9 mouse cellular contexts compared by ENCODE assay signal in the genomic region with DNA sequence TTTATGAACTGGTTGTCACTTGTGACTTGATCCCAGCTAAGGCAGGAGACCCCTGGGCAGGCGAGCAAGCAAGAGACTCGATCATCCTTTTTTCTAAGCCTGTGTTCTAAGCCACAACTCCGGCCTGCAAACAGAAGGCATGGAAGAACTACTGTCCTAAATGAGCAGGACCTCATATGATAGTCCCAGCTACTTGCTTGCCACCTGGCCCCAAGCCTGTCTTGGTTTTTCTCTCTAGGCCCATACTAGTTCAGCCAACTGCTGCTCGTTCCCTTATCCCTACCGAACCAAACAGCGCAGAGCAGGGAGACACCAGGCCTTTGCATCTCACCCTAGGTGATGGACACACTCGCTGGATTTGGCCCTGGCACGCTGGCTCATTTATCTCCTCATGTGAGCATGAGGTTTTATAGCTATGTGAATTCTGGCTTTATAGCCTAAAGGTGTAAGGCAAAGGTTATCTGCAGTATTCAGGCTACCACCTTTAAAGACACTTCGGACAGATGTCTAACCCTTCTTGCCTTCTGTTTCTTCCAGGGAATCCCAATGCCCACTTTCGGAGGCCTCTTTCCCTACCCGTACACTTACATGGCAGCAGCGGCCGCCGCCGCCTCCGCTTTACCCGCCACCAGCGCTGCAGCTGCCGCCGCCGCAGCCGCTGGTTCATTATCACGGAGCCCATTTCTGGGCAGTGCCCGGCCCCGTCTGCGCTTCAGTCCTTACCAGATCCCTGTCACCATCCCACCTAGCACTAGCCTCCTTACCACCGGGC. TPM values are rescaled to one million over a fixed set of nuclear protein-coding genes. Genes with fewer than 3 reads are reported as not detected.
A peak's percentile ranks its signal among the peaks of the same experiment; 100 is the strongest.
DNase-seq lines count a peak whose midpoint lies in the region; ATAC-seq lines count a peak whose summit lies in the region.
"Had no signal": no experiment of that assay in that cellular context is flagged by ENCODE, and none has a peak within 500 bp of the region (broad histone marks: within the 10 kb centered on the region; RNA-seq: fewer than 3 reads in every experiment).

No protein-coding gene starts in this region.

- DNase-seq in cerebellum, adult 18-20 months, result no peak
- no peak for DNase-seq in left cerebral cortex, postnatal 10 days (ENCODE audit: extremely low spot score in 1 of 2, low spot score in 2 of 2)
- no peak for DNase-seq in spleen, adult 12 weeks (ENCODE audit: low spot score)

- intact Hi-C loops in left cerebral cortex, postnatal 10 days (cut with DNase I), result loop anchor here (5.0 kb wide), 2 partner anchors 368 to 458 kb away; no protein-coding TSS in a partner anchor

- 4% methylated on average over 27 of the region's 27 CpGs for WGBS in forebrain, embryonic 16.5 days
- WGBS in limb, embryonic 12.5 days, result 5% methylated on average over 27 of the region's 27 CpGs
- WGBS in stomach, embryonic 14.5 days, result 31% methylated on average over 27 of the region's 27 CpGs

- 0 out of 2 replicates have a peak overlapping the region, but pooled peaks have one; percentile 2 for H3K4me2 ChIP-seq in forebrain, embryonic 16.5 days (ENCODE audit: low read length)
- peak overlapping the region; percentile 83 for H3K4me2 ChIP-seq in limb, embryonic 12.5 days
- H3K4me2 ChIP-seq in stomach, embryonic 14.5 days (replicated peaks; ENCODE audit: low read depth, low read length), result peak overlapping the region; percentile 58

- 0 out of 2 replicates have a peak, but pooled peaks cover 3% of the 10 kb centered on the region for H3K9me3 ChIP-seq in megakaryocyte, embryonic 14.5 days
- no peaks in the 10 kb centered on the region for H3K9me3 ChIP-seq in forebrain, embryonic 16.5 days (ENCODE audit: control insufficient read depth, low read length)
- no peaks in the 10 kb centered on the region for H3K9me3 ChIP-seq in limb, embryonic 12.5 days
- H3K9me3 ChIP-seq in stomach, embryonic 14.5 days (ENCODE audit: control insufficient read depth, low read depth, low read length), result no peaks in the 10 kb centered on the region

- H3K4me3 ChIP-seq in megakaryocyte, embryonic 14.5 days (replicated peaks), result peak overlapping the region; percentile 85
- 0 out of 2 replicates have a peak overlapping the region, but pooled peaks have one; percentile 11 for H3K4me3 ChIP-seq in forebrain, embryonic 16.5 days (replicated peaks; ENCODE audit: low read length)
- H3K4me3 ChIP-seq in limb, embryonic 12.5 days (replicated peaks), result peak overlapping the region; percentile 66
- H3K4me3 ChIP-seq in stomach, embryonic 14.5 days (ENCODE audit: low read depth, low read length), result peak overlapping the region; percentile 59

- H3K4me1 ChIP-seq in megakaryocyte, embryonic 14.5 days, result peaks cover 81% of the 10 kb centered on the region
- H3K4me1 ChIP-seq in forebrain, embryonic 16.5 days (replicated peaks; ENCODE audit: control insufficient read depth, insufficient read depth, low read length), result peaks cover 33% of the 10 kb centered on the region
- H3K4me1 ChIP-seq in limb, embryonic 12.5 days (replicated peaks), result peaks cover 56% of the 10 kb centered on the region
- H3K4me1 ChIP-seq in stomach, embryonic 14.5 days (ENCODE audit: control insufficient read depth, insufficient read depth, low read length), result peaks cover 17% of the 10 kb centered on the region

- no peak overlapping the region for H3K9ac ChIP-seq in forebrain, embryonic 16.5 days (replicated peaks; ENCODE audit: low read depth, low read length)
- peak overlapping the region; percentile 90 for H3K9ac ChIP-seq in limb, embryonic 12.5 days (replicated peaks)
- H3K9ac ChIP-seq in stomach, embryonic 14.5 days (replicated peaks; ENCODE audit: low read depth, low read length), result peak overlapping the region; percentile 54; the same call in 1 of the 2 replicates

- H3K36me3 ChIP-seq in megakaryocyte, embryonic 14.5 days (replicated peaks; ENCODE audit: low read length), result no peaks in the 10 kb centered on the region
- no peaks in the 10 kb centered on the region for H3K36me3 ChIP-seq in forebrain, embryonic 16.5 days (ENCODE audit: control insufficient read depth, insufficient read depth)
- peaks cover 14% of the 10 kb centered on the region; the same call in 1 of the 2 replicates for H3K36me3 ChIP-seq in limb, embryonic 12.5 days
- peaks cover 7% of the 10 kb centered on the region; the same call in 1 of the 2 replicates for H3K36me3 ChIP-seq in stomach, embryonic 14.5 days (ENCODE audit: control insufficient read depth, insufficient read depth, low read length)

- ATAC-seq in megakaryocyte, adult 5-6 weeks (ENCODE audit: poor library complexity, severe bottlenecking), result no peak
- ATAC-seq in forebrain, embryonic 16.5 days, result no peak
- ATAC-seq in limb, embryonic 12.5 days (ENCODE audit: insufficient number of reproducible peaks, insufficient read depth, low FRiP score, low TSS enrichment, low read depth), result no peak
- ATAC-seq in stomach, embryonic 14.5 days (ENCODE audit: insufficient number of reproducible peaks, insufficient read depth, low FRiP score, low read depth), result no peak
- ATAC-seq: inflammation-experienced regulatory T-cells, adult 6 months had no signal

- peaks cover 100% of the 10 kb centered on the region for H3K27me3 ChIP-seq in megakaryocyte, embryonic 14.5 days (replicated peaks)
- H3K27me3 ChIP-seq in forebrain, embryonic 16.5 days (replicated peaks; ENCODE audit: control insufficient read depth, insufficient read depth, low read length), result peaks cover 78% of the 10 kb centered on the region
- peaks cover 80% of the 10 kb centered on the region for H3K27me3 ChIP-seq in limb, embryonic 12.5 days
- peaks cover 31% of the 10 kb centered on the region for H3K27me3 ChIP-seq in stomach, embryonic 14.5 days (ENCODE audit: control insufficient read depth, insufficient read depth, low read length)

- no peak overlapping the region for H3K27ac ChIP-seq in forebrain, embryonic 16.5 days (ENCODE audit: low read length)
- peak overlapping the region; percentile 84 for H3K27ac ChIP-seq in limb, embryonic 12.5 days
- peak overlapping the region; percentile 29; the same call in 1 of the 2 replicates for H3K27ac ChIP-seq in stomach, embryonic 14.5 days (ENCODE audit: low read length)

RNA-seq across cellular contexts. Expression of gene Tbx2, which starts 7.9 kb away (rescaled TPM):
- 1.5 and 1.7 TPM in 2 replicates for polyA plus RNA-seq in megakaryocyte, embryonic 14.5 days (2012; ENCODE audit: insufficient read depth, low replicate concordance)
- 0.04 TPM in 1 of 2 replicates, not detected in the other for total RNA-seq in megakaryocyte, adult 5-6 weeks (2015)
- total RNA-seq in megakaryocyte, adult 5-6 weeks (2017), result 0.04 TPM in 1 of 2 replicates, not detected in the other
- polyA plus RNA-seq in forebrain, embryonic 16.5 days (2015; fragmentation: Nextera tagmentation; extraction: Ambion mirVana), result 0.47 and 0.68 TPM in 2 replicates
- polyA plus RNA-seq in limb, embryonic 12.5 days (2016; fragmentation: Nextera tagmentation; extraction: Ambion mirVana), result 7.9 and 10.0 TPM in 2 replicates
- polyA plus RNA-seq in stomach, embryonic 14.5 days (2014; fragmentation: Nextera tagmentation; extraction: Ambion mirVana), result 5.8 and 6.8 TPM in 2 replicates
- 1 to 10 TPM; 2.9 to 3.7 TPM for total RNA-seq in left cerebral cortex, postnatal 10 days (2021)
- polyA plus RNA-seq: inflammation-experienced regulatory T-cells, adult 6 months had no signal

RNA-seq across cellular contexts. Expression of gene Gm11444, which starts 9.9 kb away (rescaled TPM):
- polyA plus RNA-seq in megakaryocyte, embryonic 14.5 days (2012; ENCODE audit: insufficient read depth, low replicate concordance), result not detected in 2 replicates
- not detected in 2 replicates for total RNA-seq in megakaryocyte, adult 5-6 weeks (2015)
- total RNA-seq in megakaryocyte, adult 5-6 weeks (2017), result not detected in 2 replicates
- not detected in 2 replicates for polyA plus RNA-seq in forebrain, embryonic 16.5 days (2015; fragmentation: Nextera tagmentation; extraction: Ambion mirVana)
- polyA plus RNA-seq in limb, embryonic 12.5 days (2016; fragmentation: Nextera tagmentation; extraction: Ambion mirVana), result not detected in 2 replicates
- not detected in 2 replicates for polyA plus RNA-seq in stomach, embryonic 14.5 days (2014; fragmentation: Nextera tagmentation; extraction: Ambion mirVana)
- total RNA-seq in left cerebral cortex, postnatal 10 days (2021), result not detected
- polyA plus RNA-seq: inflammation-experienced regulatory T-cells, adult 6 months had no signal

RNA-seq across cellular contexts. Expression of gene Tbx4, which starts 46.0 kb away (rescaled TPM):
- polyA plus RNA-seq in megakaryocyte, embryonic 14.5 days (2012; ENCODE audit: insufficient read depth, low replicate concordance), result not detected in 2 replicates
- total RNA-seq in megakaryocyte, adult 5-6 weeks (2015), result not detected in 2 replicates
- not detected in 2 replicates for total RNA-seq in megakaryocyte, adult 5-6 weeks (2017)
- 0.23 and 0.26 TPM in 2 replicates for polyA plus RNA-seq in forebrain, embryonic 16.5 days (2015; fragmentation: Nextera tagmentation; extraction: Ambion mirVana)
- 39.2 and 44.0 TPM in 2 replicates for polyA plus RNA-seq in limb, embryonic 12.5 days (2016; fragmentation: Nextera tagmentation; extraction: Ambion mirVana)
- polyA plus RNA-seq in stomach, embryonic 14.5 days (2014; fragmentation: Nextera tagmentation; extraction: Ambion mirVana), result not detected in 2 replicates
- under 1 TPM; 0.49 to 0.58 TPM for total RNA-seq in left cerebral cortex, postnatal 10 days (2021)
- polyA plus RNA-seq: inflammation-experienced regulatory T-cells, adult 6 months had no signal

Comparison
In these comparisons a context has a peak if more than half of its experiments do, and no peak if none do; other contexts are left out.
1. H3K4me3 ChIP-seq: peak in every context shown above with its lines; median percentile 85 in megakaryocyte, embryonic 14.5 days; 66 in limb, embryonic 12.5 days; 59 in stomach, embryonic 14.5 days; 11 in forebrain, embryonic 16.5 days.
2. H3K4me2 ChIP-seq: peak in every context shown above with its lines; median percentile 83 in limb, embryonic 12.5 days; 58 in stomach, embryonic 14.5 days; 2 in forebrain, embryonic 16.5 days.
3. RNA of gene Tbx4, which starts 46.0 kb away (polyA plus RNA-seq): 39.2 to 44.0 TPM in limb, embryonic 12.5 days; 0.23 to 0.26 TPM in forebrain, embryonic 16.5 days, not detected in stomach, embryonic 14.5 days and not detected in megakaryocyte, embryonic 14.5 days; every median in the first group is over 10 times any median in the second.